In the genomic region with DNA sequence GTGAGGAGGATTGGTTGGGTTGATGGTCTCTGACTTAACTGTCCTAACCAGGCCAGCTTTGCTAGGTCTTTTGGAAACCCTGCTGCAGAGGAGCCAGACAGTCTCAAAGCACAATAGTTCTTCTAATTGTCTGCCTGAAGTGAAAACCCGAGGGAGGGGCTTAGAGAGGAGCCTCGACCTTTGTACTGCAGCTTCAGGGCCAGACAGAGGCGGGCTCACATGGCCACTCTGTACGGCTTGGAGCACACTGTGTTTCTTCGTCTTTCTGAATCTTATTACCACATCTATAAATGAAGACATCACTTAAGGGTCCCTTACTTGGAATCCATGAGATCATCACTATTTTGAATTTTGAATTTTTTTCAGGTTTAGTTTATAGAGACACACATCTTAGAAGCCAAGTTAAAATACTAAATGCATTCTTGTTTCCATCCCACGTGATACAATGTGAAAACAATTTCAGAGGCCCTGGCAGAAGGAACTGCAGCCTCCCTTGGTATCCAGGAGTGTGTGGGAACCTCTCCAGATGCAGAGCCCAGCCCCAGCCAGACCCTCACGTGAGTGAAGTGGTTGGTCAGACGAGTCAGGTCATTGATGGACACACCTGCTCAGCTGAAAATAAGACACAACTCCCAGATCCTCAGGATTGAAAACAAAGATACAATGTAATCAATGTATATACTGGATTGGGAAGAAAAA, we compare ENCODE assay signal across 24 mouse cellular contexts. TPM values are rescaled to one million over a fixed set of nuclear protein-coding genes. Genes with fewer than 3 reads are reported as not detected.
DNase-seq lines count a peak whose midpoint lies in the region; ATAC-seq and TF ChIP-seq lines count a peak whose summit lies in the region.
"Had no signal": no experiment of that assay in that cellular context is flagged by ENCODE, and none has a peak within 500 bp of the region (broad histone marks: within the 10 kb centered on the region; RNA-seq: fewer than 3 reads in every experiment).

No protein-coding gene starts in this region.

- TF ChIP-seq EP300 in stomach, postnatal 0 days (optimal IDR thresholded peaks at IDR 0.05), result no peak

- no peak overlapping the region for H3K9ac ChIP-seq in kidney, embryonic 15.5 days
- no peak overlapping the region for H3K9ac ChIP-seq in stomach, embryonic 15.5 days
- H3K9ac ChIP-seq in stomach, postnatal 0 days (ENCODE audit: low read length), result no peak overlapping the region
- H3K9ac ChIP-seq in midbrain, embryonic 14.5 days (replicated peaks; ENCODE audit: low read length), result no peak overlapping the region
- H3K9ac ChIP-seq: hindbrain, embryonic 14.5 days; limb, embryonic 12.5 days; midbrain, embryonic 15.5 days; neural tube, embryonic 15.5 days had no signal

- H3K36me3 ChIP-seq in kidney, embryonic 15.5 days, result no peaks in the 10 kb centered on the region
- H3K36me3 ChIP-seq in stomach, embryonic 15.5 days, result no peaks in the 10 kb centered on the region
- no peaks in the 10 kb centered on the region for H3K36me3 ChIP-seq in stomach, postnatal 0 days (ENCODE audit: control insufficient read depth, insufficient read depth, low read length)
- H3K36me3 ChIP-seq in midbrain, embryonic 14.5 days (ENCODE audit: control insufficient read depth, insufficient read depth, low read length), result no peaks in the 10 kb centered on the region
- H3K36me3 ChIP-seq: embryonic facial prominence, embryonic 10.5 days; G1E; heart, embryonic 10.5 days; limb, embryonic 12.5 days; midbrain, embryonic 15.5 days; neural tube, embryonic 15.5 days had no signal

- H3K27ac ChIP-seq in kidney, embryonic 15.5 days, result no peak overlapping the region
- no peak overlapping the region for H3K27ac ChIP-seq in stomach, embryonic 15.5 days
- H3K27ac ChIP-seq in stomach, postnatal 0 days (replicated peaks), result no peak overlapping the region
- no peak overlapping the region for H3K27ac ChIP-seq in midbrain, embryonic 14.5 days (replicated peaks; ENCODE audit: low read depth, low read length)
- H3K27ac ChIP-seq: embryonic facial prominence, embryonic 10.5 days; heart, embryonic 10.5 days; hindbrain, embryonic 14.5 days; limb, embryonic 12.5 days; midbrain, embryonic 15.5 days; neural tube, embryonic 15.5 days had no signal

- no peak overlapping the region for H3K4me2 ChIP-seq in kidney, embryonic 15.5 days
- H3K4me2 ChIP-seq in stomach, embryonic 15.5 days, result no peak overlapping the region
- H3K4me2 ChIP-seq in stomach, postnatal 0 days (replicated peaks; ENCODE audit: low read depth), result no peak overlapping the region
- no peak overlapping the region for H3K4me2 ChIP-seq in midbrain, embryonic 14.5 days (ENCODE audit: low read length)
- H3K4me2 ChIP-seq: hindbrain, embryonic 14.5 days; limb, embryonic 12.5 days; midbrain, embryonic 15.5 days; neural tube, embryonic 15.5 days had no signal

- no peaks in the 10 kb centered on the region for H3K9me3 ChIP-seq in kidney, embryonic 15.5 days (replicated peaks)
- no peaks in the 10 kb centered on the region for H3K9me3 ChIP-seq in stomach, embryonic 15.5 days
- no peaks in the 10 kb centered on the region for H3K9me3 ChIP-seq in stomach, postnatal 0 days (ENCODE audit: control insufficient read depth, low read length)
- no peaks in the 10 kb centered on the region for H3K9me3 ChIP-seq in midbrain, embryonic 14.5 days (ENCODE audit: control insufficient read depth, low read length)
- H3K9me3 ChIP-seq: embryonic facial prominence, embryonic 10.5 days; G1E; heart, embryonic 10.5 days; limb, embryonic 12.5 days; midbrain, embryonic 15.5 days; neural tube, embryonic 15.5 days had no signal

- H3K4me1 ChIP-seq in kidney, embryonic 15.5 days, result no peaks in the 10 kb centered on the region
- H3K4me1 ChIP-seq in stomach, embryonic 15.5 days, result no peaks in the 10 kb centered on the region
- H3K4me1 ChIP-seq in stomach, postnatal 0 days (replicated peaks; ENCODE audit: control insufficient read depth, insufficient read depth), result no peaks in the 10 kb centered on the region
- H3K4me1 ChIP-seq in midbrain, embryonic 14.5 days (ENCODE audit: control insufficient read depth, insufficient read depth, low read length), result no peaks in the 10 kb centered on the region
- H3K4me1 ChIP-seq: heart, embryonic 10.5 days; limb, embryonic 12.5 days; midbrain, embryonic 15.5 days; neural tube, embryonic 15.5 days had no signal

- no peak overlapping the region for H3K4me3 ChIP-seq in kidney, embryonic 15.5 days (replicated peaks)
- no peak overlapping the region for H3K4me3 ChIP-seq in stomach, embryonic 15.5 days (replicated peaks)
- no peak overlapping the region for H3K4me3 ChIP-seq in stomach, postnatal 0 days (ENCODE audit: low read depth, low read length)
- no peak overlapping the region for H3K4me3 ChIP-seq in midbrain, embryonic 14.5 days (replicated peaks; ENCODE audit: low read depth, low read length)
- H3K4me3 ChIP-seq: embryonic facial prominence, embryonic 10.5 days; heart, embryonic 10.5 days; limb, embryonic 12.5 days; megakaryocyte, embryonic 14.5 days; midbrain, embryonic 15.5 days; myocyte; neural tube, embryonic 15.5 days had no signal

- ATAC-seq in kidney, embryonic 15.5 days (replicated peaks; ENCODE audit: low FRiP score), result no peak
- ATAC-seq in stomach, embryonic 15.5 days (ENCODE audit: insufficient read depth, low FRiP score, low read depth), result peak; percentile 35; the same call in 1 of the 2 replicates
- no peak for ATAC-seq in stomach, postnatal 0 days (ENCODE audit: low FRiP score, low TSS enrichment)
- ATAC-seq in midbrain, embryonic 14.5 days (ENCODE audit: low FRiP score, low TSS enrichment), result no peak
- ATAC-seq: activated CD4-positive, CD25-positive, alpha-beta regulatory T cell, adult 4 months; midbrain, embryonic 15.5 days had no signal

- peak; percentile 34 for DNase-seq in kidney, adult 11 months
- DNase-seq in stomach, postnatal 0 days (ENCODE audit: low spot score), result no peak
- DNase-seq in kidney, postnatal 14 days, result peak; percentile 47
- no peak for DNase-seq in midbrain, embryonic 14.5 days
- DNase-seq in urinary bladder, postnatal 36 days (ENCODE audit: low spot score in 2 of 2), result no peak
- DNase-seq: adrenal gland, postnatal 14 days; cerebellum, postnatal 10 days; heart, postnatal 10 days; lung, adult 2 months; thymus, postnatal 14 days had no signal

- no peak for TF ChIP-seq CTCF in stomach, postnatal 0 days (IDR thresholded peaks at IDR 0.05; ENCODE audit: low read depth)

- no peaks in the 10 kb centered on the region for H3K27me3 ChIP-seq in kidney, embryonic 15.5 days
- H3K27me3 ChIP-seq in stomach, embryonic 15.5 days (replicated peaks), result no peaks in the 10 kb centered on the region
- no peaks in the 10 kb centered on the region for H3K27me3 ChIP-seq in stomach, postnatal 0 days (ENCODE audit: control insufficient read depth, insufficient read depth, low read length)
- H3K27me3 ChIP-seq in midbrain, embryonic 14.5 days (ENCODE audit: control insufficient read depth, insufficient read depth, low read length), result no peaks in the 10 kb centered on the region
- H3K27me3 ChIP-seq: limb, embryonic 12.5 days; midbrain, embryonic 15.5 days; neural tube, embryonic 15.5 days had no signal

- WGBS in kidney, embryonic 15.5 days, result 54% methylated on average over 8 of the region's 8 CpGs
- 43% methylated on average over 8 of the region's 8 CpGs for WGBS in stomach, embryonic 15.5 days
- WGBS in stomach, postnatal 0 days, result 44% methylated on average over 8 of the region's 8 CpGs
- whole genome bisulfite sequencing in midbrain, embryonic 14.5 days, result 34% methylated on average over 8 of the region's 8 CpGs

RNA-seq across cellular contexts. Expression of gene 1700029F12Rik, which starts 40.7 kb away (rescaled TPM):
- not detected in 2 replicates for polyA plus RNA-seq in kidney, embryonic 15.5 days (2015; fragmentation: Nextera tagmentation; extraction: Ambion mirVana)
- polyA plus RNA-seq in stomach, embryonic 15.5 days (2015; fragmentation: Nextera tagmentation; extraction: Ambion mirVana), result not detected in 2 replicates
- 0.08 TPM in 1 of 2 replicates, not detected in the other for polyA plus RNA-seq in stomach, postnatal 0 days (2015; fragmentation: Nextera tagmentation; extraction: Ambion mirVana)
- not detected in 2 replicates for polyA plus RNA-seq in midbrain, embryonic 14.5 days (2014; fragmentation: Nextera tagmentation; extraction: Ambion mirVana)
- polyA plus RNA-seq: activated CD4-positive, CD25-positive, alpha-beta regulatory T cell, adult 4 months; brain, embryonic 14.5 days; embryonic facial prominence, embryonic 10.5 days; forebrain, embryonic 11.5 days; G1E; heart, embryonic 10.5 days; hindbrain, embryonic 14.5 days; limb, embryonic 12.5 days; lung, adult 2 months; midbrain, embryonic 15.5 days; myocyte; neural tube, embryonic 15.5 days had no signal

Comparison
In these comparisons a context has a peak if more than half of its experiments do, and no peak if none do; other contexts are left out.
1. DNase-seq: peak in kidney, adult 11 months (single experiment) and kidney, postnatal 14 days (single experiment); none in stomach, postnatal 0 days (single experiment), midbrain, embryonic 14.5 days (single experiment) and urinary bladder, postnatal 36 days (0 of 2).